Mouse (Mus musculus) MN1 (cell line): ENCODE data around the gene Gucy2d.

Source experiments
- DNase-seq: peaks from one replicate; pipeline ENCODE4 v3.0.0-alpha.2; 2016; ENCODE audit warnings: low spot score

Gucy2d gene

GRCm38 (mm10) chr7:98490328-98490727, 50.1 kb downstream of the Gucy2d start:
- DNase-seq: no peak

- no peak for DNase-seq
Observed at GRCm38 (mm10) chr7:98490911-98491310, 50.7 kb downstream of the Gucy2d start.

GRCm38 (mm10) chr7:98491451-98492200, 51.4 kb downstream of the Gucy2d start:
- no peak for DNase-seq

- no peak for DNase-seq
Observed at GRCm38 (mm10) chr7:98492331-98492730, 52.1 kb downstream of the Gucy2d start.

GRCm38 (mm10) chr7:98493307-98493706, 53.1 kb downstream of the Gucy2d start:
- DNase-seq: no peak

GRCm38 (mm10) chr7:98493901-98494480, 53.8 kb downstream of the Gucy2d start:
- DNase-seq: no peak

- no peak for DNase-seq
Observed at GRCm38 (mm10) chr7:98495591-98495990, 55.4 kb downstream of the Gucy2d start.

GRCm38 (mm10) chr7:98497451-98497850, 57.2 kb downstream of the Gucy2d start:
- no peak for DNase-seq

- DNase-seq: no peak
Observed at GRCm38 (mm10) chr7:98498101-98498500, 57.9 kb downstream of the Gucy2d start.

GRCm38 (mm10) chr7:98498656-98499560, 58.7 kb downstream of the Gucy2d start:
- DNase-seq: no peak

GRCm38 (mm10) chr7:98499561-98500292, 59.5 kb downstream of the Gucy2d start:
- DNase-seq: peak; percentile 47

- no peak for DNase-seq
Observed at GRCm38 (mm10) chr7:98500470-98500869, 60.3 kb downstream of the Gucy2d start.

- no peak for DNase-seq
Observed at GRCm38 (mm10) chr7:98501078-98501477, 60.9 kb downstream of the Gucy2d start.

GRCm38 (mm10) chr7:98502921-98503320, 62.7 kb downstream of the Gucy2d start:
- DNase-seq: no peak

- no peak for DNase-seq
Observed at GRCm38 (mm10) chr7:98503951-98504647, 63.9 kb downstream of the Gucy2d start.

- no peak for DNase-seq
Observed at GRCm38 (mm10) chr7:98504726-98505314, 64.6 kb downstream of the Gucy2d start.

GRCm38 (mm10) chr7:98505664-98506063, 65.4 kb downstream of the Gucy2d start:
- no peak for DNase-seq

GRCm38 (mm10) chr7:98510961-98511958, 71.0 kb downstream of the Gucy2d start:
- no peak for DNase-seq

- no peak for DNase-seq
Observed at GRCm38 (mm10) chr7:98513251-98513650, 73.0 kb downstream of the Gucy2d start.

- DNase-seq: no peak
Observed at GRCm38 (mm10) chr7:98522576-98522975, 82.4 kb downstream of the Gucy2d start.
